Mouse (Mus musculus) spleen, postnatal 4 days (tissue): ENCODE results near the gene Tmem269.
A peak's percentile ranks its signal among the peaks of the same experiment; 100 is the strongest.

Source experiments
- DNase-seq, 2 experiments: peaks; one replicate each; pipeline ENCODE4 v3.0.0; 2022; ENCODE audit warnings: low spot score in 2 of 2

Tmem269 gene

DNA sequence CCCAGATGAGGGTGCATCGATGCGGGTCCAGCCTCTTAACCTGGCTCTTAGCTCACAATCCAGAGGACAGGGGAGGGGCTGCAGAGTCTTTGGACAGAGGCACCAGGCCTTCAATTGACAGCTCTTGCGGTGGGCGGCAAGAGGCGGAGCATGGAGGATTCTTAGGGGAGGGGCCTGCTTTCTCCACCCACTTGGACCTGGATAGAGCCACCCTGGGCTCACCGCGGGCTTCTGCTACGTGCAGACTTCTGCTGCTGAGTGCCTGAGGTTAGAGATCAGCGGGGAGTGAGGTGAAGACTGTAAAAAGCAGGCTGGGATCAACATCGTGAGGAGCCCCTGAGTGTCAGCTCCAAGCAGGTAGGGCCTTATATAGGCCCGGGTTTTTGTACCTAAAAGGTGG is at the start of gene Tmem269:
Gene Tmem269 (minus strand): TSS at position 49 of the 400 bp plus-strand sequence.
- DNase-seq = no peak

DNA sequence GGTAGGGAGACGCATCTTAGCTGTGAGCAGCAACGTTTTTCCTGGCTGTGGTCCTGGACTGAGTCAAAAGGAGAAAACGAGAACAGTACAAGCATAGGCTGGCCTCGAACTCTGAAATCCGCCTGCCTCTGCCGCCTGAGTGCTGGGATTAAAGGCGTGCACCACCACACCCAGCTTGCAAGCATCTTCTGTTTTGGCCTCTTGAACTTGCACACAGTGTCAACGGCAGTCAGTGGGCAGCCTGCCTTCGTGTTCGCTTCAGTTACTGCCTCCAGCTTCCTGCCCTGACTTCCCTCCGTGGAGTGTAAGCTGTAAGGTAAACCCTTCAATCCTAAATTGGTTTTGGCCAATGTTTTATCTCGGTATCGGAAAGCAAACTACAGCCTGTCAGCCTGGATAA is 48.6 kb upstream of the Tmem269 start:
- DNase-seq = no peak

DNA sequence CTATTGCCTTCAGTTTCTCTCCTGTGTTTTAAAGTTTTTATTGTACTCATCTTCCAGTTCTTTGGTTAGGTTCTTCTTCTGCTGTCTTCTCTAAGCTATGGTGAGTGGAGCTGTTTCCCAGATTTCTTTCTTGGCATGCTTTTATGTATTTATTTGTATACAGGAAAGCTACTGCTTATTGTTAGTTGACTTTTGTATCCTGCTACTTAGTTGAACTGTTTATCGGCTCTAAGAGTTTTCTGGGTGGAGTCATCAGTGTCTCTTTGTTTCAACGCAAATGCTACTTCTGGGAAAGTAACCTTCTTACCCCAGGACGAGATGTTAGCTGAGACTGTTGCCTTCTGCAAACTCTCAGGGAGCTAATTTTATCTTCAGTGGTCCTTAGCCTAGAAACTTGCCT is 45.4 kb upstream of the Tmem269 start:
- no peak for DNase-seq

DNA sequence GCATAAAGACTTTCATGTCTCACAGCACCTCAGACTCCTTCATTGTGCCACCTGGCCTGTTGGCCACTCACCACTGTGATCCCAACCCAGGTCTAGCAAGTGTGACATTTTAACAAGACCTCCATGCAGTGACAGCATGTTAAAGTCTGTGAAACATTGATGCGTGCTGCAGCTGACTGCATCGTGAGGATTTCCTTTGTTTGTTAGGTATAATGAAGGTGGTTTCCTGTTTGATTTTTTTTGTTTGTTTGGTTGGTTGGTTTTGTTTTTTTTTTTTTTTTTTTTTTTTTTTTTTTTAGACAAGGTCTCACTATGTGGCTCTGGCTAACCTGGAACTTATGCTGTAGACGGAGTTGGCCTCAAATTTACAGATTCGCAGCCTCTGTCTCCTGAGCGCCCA is 44.5 kb upstream of the Tmem269 start:
- DNase-seq = no peak

DNA sequence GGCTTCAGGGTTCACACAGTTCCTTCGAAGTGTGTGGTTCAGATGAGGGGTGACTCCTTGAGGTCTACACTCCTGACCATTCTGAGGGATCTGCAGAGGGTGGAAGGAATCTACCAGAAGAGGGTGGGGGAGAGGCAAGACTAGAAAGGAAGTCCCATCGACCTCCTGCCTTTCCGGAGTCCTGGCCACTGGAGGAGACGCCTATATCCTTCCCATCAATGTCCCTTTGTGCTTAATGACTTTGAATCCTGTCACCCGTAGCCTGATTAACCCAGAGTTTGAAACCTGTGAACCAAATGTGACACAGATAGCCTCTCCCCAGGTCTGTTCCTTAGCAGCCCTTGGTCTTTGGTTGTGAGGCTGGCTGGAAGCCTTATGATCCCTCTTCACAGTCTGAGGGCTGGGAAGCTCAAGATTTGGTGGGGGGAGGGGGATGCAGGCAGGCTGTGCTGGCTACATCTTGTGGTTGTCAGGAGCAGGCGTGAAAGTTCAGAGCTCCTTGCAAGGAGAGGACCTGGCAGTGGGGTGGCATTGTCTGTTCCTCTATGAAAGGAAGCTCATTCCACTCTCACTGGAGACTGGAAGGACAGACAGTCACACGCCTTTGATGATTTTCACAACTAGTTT is 43.2 kb upstream of the Tmem269 start:
- DNase-seq = no peak

DNA sequence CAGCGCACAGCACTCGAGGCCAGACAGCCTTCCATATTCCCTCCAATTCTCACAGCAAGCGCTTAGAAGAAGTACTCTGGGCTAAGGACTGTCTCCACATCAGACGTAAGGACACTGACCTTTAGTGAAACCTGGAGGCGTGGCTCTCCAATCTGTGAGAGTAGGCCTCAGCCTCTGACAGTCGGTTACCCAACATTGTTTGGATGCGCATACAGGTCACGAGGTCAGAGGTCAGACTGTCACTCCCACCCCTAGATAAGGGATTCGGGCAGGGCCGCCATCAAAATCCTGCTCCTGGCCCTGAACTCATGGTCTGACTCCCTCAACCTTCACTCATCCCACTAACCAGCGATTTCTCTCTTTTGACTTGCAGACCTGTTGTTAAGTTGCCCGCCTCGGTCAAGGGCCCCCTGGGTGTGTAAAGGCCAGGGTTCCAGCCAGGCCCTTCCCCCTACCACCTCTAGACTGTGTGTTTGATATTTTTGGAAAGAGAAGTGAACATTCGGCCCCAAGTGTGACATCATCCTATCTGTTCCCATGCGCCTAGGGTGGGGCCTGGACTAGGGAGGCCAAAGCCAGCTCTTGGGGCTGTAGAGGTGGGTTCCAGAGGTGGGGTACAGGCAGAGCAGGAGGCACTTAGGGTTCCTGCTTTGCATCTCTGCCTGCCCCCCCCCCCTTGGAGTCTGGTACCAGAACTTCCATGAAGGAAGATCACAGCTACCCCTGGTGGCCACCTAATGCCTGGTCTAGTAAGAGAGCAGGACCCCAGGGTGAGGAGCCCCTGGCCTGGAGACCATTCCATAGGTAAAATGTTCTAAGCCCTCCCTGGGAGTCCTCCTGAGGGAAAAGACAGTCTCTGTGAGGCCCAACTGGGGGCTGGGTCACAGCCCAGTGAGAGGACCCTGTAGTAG is 41.6 kb upstream of the Tmem269 start:
- DNase-seq = no peak

DNA sequence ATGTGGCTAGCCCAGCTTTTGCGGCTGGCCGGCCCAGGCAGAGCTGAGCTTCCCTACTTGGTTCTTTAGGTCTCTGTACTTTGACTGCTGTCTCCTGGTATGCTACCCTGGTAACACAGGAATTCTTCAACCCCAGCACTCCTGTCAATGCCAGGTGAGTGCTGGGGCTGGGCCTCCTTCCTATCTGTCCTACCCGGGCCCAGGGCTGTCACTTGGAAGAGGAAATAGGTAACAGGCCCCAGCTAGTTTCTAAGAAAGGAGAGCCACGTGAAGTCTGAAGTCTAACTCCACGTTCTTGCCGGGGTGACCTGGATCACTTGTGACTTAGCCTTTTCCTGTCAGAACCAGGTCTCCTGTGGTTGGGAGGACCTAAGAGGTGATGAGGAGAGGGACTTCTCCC is 39.1 kb upstream of the Tmem269 start:
- DNase-seq = no peak

DNA sequence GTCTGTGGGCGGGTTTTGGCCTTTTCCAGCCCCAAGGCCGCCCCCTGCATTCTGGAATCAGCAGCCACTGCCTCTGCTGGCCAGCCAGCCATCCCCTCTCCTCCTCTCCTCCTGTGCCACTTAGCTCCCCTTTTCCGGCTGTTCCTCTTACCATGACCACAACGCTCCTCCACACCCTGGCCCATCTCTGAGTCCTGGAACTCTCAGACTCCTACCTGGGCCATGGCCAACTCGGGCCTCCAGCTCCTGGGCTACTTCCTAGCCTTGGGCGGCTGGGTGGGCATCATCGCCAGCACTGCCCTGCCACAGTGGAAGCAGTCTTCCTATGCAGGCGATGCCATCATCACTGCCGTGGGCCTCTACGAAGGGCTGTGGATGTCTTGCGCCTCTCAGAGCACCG is 37.3 kb upstream of the Tmem269 start, which contains the start of gene Cldn19:
Gene Cldn19 (plus strand): TSS at position 64 of the 400 bp plus-strand sequence.
- no peak for DNase-seq

DNA sequence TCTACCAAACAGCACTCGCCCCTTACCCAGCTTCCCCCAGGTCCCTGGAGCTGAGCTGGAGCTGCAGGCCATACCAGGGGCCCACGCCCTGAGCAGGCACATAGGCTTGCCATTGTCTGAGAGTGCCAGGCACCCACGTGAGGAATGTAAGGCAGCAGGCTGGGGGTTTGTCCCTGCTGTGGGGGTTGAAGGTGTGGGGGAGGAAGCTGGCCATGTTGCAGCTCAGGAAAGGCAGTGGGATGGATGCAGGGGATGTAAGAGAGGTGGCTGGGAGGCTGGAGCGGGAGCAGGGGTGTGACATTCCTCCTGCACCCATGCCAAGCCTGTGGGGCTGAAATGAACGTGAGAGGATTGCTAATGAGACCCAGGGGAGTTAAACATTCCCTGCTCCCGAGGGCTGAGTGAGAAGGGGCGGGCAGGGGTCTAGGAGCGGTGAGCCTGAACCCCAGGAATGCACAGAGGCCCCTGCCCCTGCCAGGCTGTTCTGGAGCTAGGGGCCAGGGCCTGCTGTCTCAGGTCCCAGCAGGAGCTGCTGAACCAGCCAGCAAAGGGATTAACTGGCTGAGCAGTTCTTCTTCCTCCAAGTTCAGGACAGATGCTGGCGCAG is 36.1 kb upstream of the Tmem269 start:
- DNase-seq = no peak

DNA sequence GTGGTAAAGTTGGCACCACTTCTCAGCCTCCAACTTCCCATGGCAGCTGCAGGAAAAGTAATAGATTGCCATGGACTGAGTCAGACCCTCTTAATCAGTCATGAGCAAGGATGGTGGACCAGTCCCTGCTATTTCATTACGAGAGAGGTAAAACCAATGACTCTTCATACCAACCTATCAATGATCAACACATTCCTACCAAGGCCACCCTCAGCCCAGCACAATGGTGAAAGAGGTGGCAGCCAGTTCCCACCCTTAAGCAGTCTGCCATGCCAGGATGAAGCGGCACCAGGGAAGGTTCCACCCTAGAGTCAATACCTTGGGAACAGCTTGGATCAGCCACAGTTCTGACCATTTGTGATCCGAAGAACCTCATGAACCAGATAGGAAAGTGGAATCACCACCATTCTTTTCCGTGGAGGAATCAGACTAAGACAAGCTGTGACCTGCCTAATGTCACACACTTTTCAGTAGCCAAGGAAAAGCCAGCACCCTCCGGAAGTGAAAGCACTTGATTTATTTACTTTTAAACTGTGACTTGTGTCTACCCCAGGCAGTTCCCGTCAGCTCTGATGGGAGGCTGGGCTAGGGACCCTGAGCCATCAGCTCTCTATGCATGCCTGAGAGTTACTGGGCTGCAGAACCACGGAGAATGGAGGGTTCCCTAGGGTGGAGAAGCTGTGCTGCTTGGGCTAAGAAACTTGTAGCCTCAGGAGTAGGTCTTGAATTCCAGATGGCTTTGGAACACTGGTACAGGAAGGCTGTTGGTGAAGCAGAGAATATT is 34.2 kb upstream of the Tmem269 start:
- no peak for DNase-seq

DNA sequence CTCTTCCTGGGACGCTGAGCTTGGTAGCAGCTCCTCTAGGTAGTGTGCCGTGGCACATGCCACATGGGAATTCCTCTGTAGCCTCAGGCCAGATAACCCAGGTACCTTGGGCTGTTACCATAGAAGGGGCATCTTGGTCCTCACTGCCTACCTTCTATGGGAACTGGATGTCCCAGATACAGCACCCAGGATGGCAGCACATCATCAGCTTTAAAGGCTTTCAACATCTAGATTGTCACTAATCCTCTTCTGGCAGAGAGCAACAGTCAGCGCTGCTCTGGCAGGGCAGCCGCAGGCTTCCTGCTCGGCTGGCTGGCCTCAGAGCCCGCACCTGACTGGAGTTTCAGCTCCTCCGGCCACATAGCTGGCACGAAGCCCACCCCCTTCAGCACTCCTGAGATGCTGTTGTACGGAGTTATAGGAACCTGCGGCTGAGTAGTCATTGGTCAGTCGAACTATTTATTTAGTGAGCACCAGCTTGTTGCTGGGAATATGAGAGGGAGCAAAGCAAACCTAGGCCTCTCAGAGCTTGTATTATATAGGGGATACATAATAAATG is 30.5 kb upstream of the Tmem269 start:
- DNase-seq = no peak

DNA sequence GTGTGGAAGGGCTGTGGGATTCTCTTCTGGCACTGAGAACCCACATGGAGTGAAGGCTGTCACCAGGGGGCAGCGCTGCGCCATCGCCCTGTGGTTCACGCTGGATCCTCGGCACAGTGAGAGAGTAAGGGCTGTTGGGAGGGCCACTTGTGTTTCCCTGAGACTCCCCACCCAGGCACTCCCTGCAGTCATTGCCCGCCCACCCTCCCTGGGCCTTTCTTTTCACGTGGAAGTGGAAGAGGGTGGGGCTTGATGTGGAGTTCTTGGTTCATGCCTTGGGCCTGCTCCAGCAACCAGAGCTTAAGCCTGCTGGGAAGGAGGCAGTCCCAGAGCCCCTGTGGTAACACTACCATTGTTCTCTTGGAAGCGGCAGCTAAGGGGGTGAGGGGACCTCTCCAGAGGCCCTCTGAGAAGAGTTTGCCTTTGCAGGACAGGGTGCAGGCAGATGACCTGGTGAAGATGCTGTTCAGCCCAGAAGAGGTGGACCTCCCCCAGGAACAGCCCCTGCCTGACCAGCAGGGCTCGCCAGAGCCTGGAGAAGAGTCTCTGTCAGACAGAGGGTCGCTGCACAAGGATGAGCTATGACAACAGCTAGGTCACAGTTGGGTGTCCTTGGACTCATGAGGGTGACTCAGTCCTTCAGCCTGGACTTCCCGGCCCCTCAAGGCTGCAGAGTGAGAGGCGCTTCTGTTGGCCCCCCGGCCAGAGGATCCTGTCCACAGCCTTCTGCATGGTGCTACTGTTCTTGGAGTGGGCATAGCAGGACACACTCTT is 29.6 kb upstream of the Tmem269 start:
- peak; percentile 62 to 84 for DNase-seq

DNA sequence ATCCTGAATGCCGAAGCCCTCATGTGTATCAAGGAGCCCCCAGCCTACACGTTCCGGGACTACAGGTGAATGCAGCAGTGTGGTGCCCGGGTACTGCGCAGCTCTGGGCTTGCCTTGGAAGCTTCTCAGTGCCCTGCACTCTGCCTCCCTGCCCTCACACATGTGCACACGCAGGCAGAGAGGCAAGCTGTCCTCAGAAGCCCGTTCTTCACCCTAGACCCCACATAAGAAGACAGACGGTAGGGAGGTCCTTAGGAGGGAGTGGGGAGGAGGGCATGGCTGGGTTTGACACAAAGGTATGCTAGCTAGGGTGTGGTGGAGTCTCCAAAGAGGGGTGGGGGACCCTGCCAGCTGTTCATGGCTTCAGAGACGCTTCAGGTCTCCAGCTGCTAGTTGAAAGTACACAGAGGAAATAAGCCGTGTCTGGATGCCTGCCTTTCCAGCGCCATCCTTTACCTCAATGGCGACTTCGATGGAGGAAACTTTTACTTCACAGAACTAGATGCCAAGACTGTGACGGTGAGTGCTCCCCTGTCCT is 28.7 kb upstream of the Tmem269 start:
- no peak for DNase-seq

DNA sequence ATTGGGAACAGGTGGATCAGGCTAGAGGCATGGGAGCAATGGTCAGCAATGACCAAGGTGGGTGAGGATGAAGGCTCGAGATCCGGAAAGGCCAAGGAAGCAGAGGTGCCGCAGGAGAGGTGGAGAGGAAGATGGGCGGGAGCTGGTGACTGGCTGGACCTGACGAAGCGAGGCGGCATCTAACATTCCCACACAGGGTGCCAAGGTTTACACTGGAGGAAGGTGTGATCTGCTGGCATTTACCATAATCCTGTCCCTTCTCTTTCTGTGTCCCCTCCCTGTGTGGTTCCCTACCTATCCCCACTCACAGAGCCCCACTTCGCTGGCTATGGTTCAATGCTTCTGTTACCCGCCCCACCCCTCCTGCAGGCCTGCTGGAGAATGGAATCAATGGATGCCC is 27.9 kb upstream of the Tmem269 start:
- DNase-seq = no peak

DNA sequence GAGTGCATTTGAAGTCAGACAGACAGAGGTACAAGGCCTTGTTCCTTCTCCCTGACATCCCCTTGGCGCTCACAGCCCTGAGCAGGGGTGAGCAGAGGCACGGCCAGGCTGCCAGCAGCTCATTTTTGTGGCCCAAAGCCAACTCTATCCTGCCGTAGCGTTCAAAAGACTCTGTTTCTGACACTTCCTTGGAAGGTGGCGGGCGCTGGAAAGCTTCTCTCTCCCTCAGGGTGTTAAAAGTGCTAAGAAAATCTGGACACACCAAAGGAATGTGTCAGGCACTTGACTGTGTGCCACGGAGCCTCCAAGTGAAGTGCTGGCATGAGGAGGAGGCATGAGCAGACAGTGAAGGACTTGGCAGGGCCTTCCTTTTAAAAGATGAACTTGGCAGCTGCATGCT is 27.5 kb upstream of the Tmem269 start:
- DNase-seq = no peak

DNA sequence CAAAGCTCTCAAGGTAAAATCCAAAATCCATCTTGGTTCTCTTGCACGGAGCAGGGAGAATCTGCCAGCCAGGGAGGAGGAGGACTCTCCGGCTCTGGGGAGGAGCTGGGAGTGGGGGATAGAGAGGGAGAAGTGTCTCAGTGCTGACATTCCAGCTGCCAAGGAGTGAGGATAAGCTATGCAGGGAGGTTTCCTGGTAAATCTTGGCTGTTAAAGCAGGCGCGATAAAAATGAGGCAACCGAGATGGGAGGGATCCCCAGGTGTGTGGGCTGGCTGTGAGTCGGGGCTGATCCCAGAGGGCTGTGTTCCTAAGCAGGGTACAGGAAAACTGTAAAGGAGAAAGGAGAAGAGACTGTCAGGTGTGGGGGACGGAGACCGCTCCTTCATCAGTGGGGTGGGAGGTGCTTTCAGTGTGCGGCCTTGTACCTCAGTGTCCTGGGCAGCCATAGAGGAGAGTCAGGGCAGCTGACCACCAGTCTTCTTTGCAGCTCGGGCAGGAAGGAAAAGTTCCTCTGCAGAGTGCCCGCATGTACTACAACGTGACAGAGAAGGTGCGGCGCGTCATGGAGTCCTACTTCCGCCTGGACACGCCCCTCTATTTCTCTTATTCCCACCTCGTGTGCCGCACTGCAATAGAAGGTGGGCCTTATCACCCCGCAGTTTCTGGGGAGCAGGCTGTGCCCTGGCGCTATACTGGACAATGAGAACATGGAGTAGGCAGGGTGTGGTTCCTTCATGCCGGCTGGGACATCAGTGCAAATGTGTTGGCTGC is 26.6 kb upstream of the Tmem269 start:
- no peak for DNase-seq

DNA sequence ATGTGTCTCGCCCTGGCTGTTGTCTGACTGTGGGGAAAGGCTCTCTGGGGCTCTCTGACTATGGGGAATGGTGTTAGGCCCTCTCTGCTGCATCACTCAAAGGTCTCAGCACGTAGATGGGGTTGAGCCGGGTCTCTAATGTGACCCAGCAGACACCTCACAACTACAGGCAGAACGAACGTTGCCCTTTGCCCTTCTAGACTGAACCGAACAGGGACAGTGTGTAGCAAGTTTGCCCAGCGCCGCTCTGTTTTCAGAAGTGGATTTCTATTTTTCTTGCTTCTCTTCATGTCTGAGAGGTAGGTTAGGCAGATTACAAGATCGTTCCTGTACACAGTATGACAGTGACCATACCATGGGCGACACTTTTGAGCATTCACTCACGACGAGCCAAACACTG is 24.6 kb upstream of the Tmem269 start:
- no peak for DNase-seq

DNA sequence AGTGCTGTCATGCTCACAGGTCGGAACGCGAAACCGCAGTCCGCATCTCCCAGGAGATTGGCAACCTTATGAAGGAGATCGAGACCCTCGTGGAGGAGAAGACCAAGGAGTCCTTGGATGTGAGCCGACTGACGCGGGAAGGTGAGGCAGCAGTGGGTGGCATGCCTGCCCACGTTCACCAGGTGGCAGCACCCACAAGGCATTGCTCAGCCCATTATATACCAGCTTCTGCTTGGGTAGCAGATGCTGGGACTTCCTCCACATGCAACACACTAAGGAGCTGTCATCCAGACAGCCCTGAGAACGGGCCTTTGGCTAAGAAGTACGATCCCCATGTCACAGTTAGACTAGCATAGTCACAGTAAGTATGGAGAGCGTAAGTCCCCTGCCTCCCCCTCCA is 23.6 kb upstream of the Tmem269 start:
- peak; percentile 33 to 70 for DNase-seq

DNA sequence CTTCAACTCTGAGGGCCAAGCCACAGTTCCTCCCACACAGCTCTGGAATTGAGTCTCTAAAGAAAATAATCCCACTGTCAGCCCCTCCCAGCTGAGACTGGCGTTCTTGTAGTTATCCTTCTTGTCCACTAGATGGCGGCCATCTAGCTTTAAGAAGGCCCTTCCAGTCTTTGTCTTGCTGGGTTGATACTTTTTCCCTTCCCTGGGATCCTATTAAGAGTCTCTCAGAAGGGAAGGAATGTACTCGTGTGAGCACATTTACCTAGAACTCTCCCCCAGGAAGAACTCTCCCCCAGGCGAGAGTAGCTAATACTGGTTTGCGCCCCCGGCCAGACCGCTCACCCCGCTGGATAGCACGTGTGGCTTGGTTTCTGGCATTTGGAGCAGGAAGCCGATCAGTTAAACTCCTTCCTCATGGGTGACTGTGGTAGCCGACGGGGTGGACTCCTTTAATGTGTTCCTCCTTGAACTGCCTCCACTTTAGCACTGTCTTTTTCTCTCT is 21.2 kb upstream of the Tmem269 start:
- DNase-seq = peak in 1 of 2 experiments; percentile 27

DNA sequence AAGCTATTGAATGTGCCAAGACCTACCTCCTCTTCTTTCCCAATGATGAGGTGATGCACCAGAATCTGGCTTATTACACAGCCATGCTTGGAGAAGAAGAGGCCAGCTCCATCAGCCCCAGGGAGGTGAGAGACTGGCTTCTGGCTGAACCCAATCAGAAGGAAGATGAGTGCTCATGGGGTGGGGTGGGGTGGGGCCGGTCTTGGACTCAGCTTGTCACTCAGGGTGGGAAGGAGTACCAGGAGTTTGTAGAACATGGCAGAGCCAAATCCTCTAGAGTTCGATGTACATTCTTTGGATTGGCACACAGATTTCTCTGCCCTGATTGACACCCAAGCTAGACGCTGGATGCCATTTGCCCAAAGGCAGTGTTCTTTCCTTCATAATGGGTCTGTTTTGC is 20.6 kb upstream of the Tmem269 start:
- DNase-seq = no peak
